Mouse (Mus musculus): ENCODE measurements around the gene Chpt1.

- TF ChIP-seq POLR2A (IDR thresholded peaks at IDR 0.05; ENCODE audit: insufficient read length, low read depth) (no peak), POLR2AphosphoS2 (IDR thresholded peaks at IDR 0.05; ENCODE audit: insufficient read length, low read depth) (no peak), USF1 (IDR thresholded peaks at IDR 0.05; ENCODE audit: low read depth) (no peak), MAX (IDR thresholded peaks at IDR 0.05; ENCODE audit: low read depth) (no peak), MYOD1 (IDR thresholded peaks at IDR 0.05; ENCODE audit: control insufficient read depth in 1 of 3, insufficient read length in 2 of 3, low read depth in 2 of 3) (no peak), MYOG (IDR thresholded peaks at IDR 0.05; ENCODE audit: control insufficient read depth in 1 of 3, insufficient read depth in 1 of 3, insufficient read length in 2 of 3, low read depth in 2 of 3) (no peak), TCF3 (IDR thresholded peaks at IDR 0.05; ENCODE audit: insufficient read length, low read depth) (no peak)
These were observed 75.9 kb downstream of the Chpt1 start for GRCm38 (mm10) chr10:88427998-88428397.

All from myocyte (in vitro differentiated cells).